Mouse (Mus musculus): ENCODE measurements around the gene Tlk1.

Gene Tlk1

DNA sequence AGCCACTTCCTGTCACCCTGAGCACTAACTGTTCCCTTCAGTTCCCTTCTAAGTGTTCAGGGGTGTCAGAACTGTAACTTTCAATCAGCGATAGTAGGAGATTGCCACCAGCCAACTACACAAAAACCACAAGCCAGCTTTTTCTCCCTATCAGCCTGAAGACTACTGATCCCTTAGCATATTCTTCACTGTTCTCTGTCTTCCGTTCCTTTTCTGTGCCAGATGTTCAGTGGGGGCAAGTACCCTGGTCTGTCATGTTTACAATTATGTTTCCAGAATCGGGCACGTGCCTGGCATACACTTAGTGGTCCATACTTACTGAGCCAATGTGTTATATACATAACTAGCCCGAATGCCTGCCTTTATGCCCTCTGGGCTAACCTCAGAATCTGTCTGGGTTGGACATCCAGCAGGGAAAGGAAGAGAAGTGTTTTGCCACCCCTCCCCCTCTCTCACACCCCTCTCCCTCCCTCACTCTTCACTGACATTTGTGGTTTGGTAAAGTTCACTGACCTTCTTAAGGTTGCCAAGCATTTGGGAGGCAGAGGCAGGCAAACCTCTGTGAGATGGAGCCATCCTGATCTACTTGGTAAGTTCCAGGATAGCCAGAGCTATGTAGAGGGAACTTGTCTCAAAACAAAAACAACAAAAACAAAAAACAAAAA lies 4.5 kb upstream of the Tlk1 start:
- Histone ChIP-seq H3K36me3 (ENCODE audit: insufficient read depth, low read length) (no peaks in the 10 kb centered on the region), H3K9me3 (ENCODE audit: low read length) (no peaks in the 10 kb centered on the region), H3K27me3 (ENCODE audit: insufficient read depth, low read length) (no peaks in the 10 kb centered on the region), H3K4me1 (replicated peaks; ENCODE audit: low read depth, low read length) (peaks cover 51% of the 10 kb centered on the region), H3K4me3 (replicated peaks; ENCODE audit: low read length) (no peak overlapping the region; the same call in 1 of the 2 replicates)
- TF ChIP-seq POU5F1 (IDR thresholded peaks at IDR 0.05; ENCODE audit: borderline replicate concordance, low read length) (no peak), CTCF (conservative IDR thresholded peaks at IDR 0.05; ENCODE audit: low read length) (no peak), NANOG (IDR thresholded peaks at IDR 0.05; ENCODE audit: borderline replicate concordance, low read length) (no peak)

DNA sequence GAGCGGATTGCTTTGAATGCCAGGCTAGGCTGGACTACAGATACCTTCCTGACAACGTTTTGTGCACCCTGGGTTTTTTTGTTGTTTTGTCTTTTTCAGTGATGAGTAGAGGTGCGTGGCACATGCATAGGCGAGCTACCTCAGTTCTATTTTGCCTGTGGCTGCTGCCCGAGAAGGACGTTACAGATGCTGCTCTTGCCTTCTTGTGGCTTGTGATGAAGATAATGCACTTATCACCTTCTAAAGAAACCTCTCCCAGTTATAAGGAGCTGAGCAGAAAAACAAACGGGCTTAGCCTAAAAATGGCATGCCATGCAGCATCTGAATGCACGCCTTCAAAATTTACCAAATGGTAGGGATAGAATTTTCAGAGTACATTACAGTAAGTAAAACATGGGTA lies 2.3 kb upstream of the Tlk1 start:
- H3K4me3 ChIP-seq (replicated peaks; ENCODE audit: low read length) = no peak overlapping the region
- H3K9me3 ChIP-seq (ENCODE audit: low read length) = no peaks in the 10 kb centered on the region
- peaks cover 57% of the 10 kb centered on the region for H3K4me1 ChIP-seq (replicated peaks; ENCODE audit: low read depth, low read length)
- H3K27me3 ChIP-seq (ENCODE audit: insufficient read depth, low read length) = no peaks in the 10 kb centered on the region
- no peak for TF ChIP-seq CTCF (conservative IDR thresholded peaks at IDR 0.05; ENCODE audit: low read length)
- no peak for TF ChIP-seq POU5F1 (IDR thresholded peaks at IDR 0.05; ENCODE audit: borderline replicate concordance, low read length)
- TF ChIP-seq NANOG (IDR thresholded peaks at IDR 0.05; ENCODE audit: borderline replicate concordance, low read length) = no peak
- H3K36me3 ChIP-seq (ENCODE audit: insufficient read depth, low read length) = no peaks in the 10 kb centered on the region

DNA sequence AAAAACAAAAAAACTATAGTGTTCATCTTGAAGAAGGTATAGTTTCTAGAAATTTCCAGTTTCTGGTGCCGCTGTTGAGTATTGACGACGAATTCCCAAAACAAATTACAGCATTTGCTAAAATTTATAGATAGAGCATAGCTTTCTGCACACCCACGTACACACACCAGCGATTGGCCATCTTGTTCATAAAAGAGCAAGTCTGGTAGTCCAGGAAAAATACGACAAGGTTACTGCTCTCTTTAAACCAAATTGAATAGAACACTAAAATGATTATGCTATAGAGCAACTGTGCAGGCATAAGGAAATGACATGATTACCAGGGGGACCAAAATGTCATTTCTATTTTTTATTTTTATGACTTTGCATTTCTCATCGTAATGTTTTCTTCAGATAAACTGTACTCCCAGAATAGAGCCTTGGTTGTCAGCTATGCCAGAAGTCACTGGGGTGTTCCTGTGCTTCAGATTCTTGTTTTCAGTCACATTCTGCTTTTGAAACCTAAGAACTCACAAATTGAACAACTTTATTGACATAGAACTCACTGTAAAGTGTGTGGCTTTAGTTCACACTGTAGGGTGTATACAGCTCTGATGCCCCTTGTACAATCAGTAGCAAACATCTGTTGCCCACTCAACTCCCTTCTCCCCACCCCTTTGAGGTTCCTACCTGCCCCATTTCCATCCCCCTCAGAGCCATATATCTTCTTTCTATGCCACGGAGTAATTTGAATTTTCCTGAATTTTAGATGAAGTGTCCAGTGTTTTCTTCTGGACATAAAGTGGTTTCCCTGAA lies 1.1 kb upstream of the Tlk1 start:
- TF ChIP-seq NANOG (IDR thresholded peaks at IDR 0.05; ENCODE audit: borderline replicate concordance, low read length) = no peak
- no peak for TF ChIP-seq CTCF (conservative IDR thresholded peaks at IDR 0.05; ENCODE audit: low read length)
- no peak for TF ChIP-seq POU5F1 (IDR thresholded peaks at IDR 0.05; ENCODE audit: borderline replicate concordance, low read length)
- H3K9me3 ChIP-seq (ENCODE audit: low read length) = no peaks in the 10 kb centered on the region
- H3K36me3 ChIP-seq (ENCODE audit: insufficient read depth, low read length) = no peaks in the 10 kb centered on the region; the same call in 1 of the 2 replicates
- peaks cover 58% of the 10 kb centered on the region for H3K4me1 ChIP-seq (replicated peaks; ENCODE audit: low read depth, low read length)
- no peak overlapping the region for H3K4me3 ChIP-seq (replicated peaks; ENCODE audit: low read length)
- H3K27me3 ChIP-seq (ENCODE audit: insufficient read depth, low read length) = no peaks in the 10 kb centered on the region

DNA sequence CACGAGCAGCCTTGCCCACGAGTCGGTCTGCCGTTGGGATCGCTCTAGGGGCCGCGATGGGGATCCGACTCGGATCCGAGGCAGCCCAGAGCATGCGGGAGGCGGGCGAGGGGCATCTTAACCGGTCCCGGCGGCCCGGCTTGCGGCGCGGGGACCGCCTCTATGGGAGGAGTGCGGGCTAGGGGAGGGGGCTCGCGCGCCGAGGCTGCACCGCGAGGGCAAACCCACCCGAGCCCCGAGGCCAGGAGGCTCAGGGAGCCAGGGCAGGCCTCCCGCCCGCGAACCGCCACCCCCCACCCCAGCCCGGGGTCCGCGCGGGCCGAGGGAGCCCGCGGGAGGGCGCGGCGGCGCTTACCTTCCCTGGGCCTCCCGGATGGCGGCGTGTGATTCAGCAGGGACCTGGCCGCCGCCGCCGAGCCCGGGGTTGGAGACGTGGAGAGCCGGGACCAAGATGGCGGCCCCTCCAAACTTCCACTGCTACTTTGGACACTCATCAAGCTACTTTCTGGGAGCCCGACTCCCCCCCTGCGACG lies 624 bp downstream of the Tlk1 start:
- H3K4me3 ChIP-seq (replicated peaks; ENCODE audit: low read length) = peak overlapping the region; percentile 91
- peaks cover 52% of the 10 kb centered on the region for H3K4me1 ChIP-seq (replicated peaks; ENCODE audit: low read depth, low read length)
- no peaks in the 10 kb centered on the region for H3K9me3 ChIP-seq (ENCODE audit: low read length)
- no peaks in the 10 kb centered on the region; the same call in 1 of the 2 replicates for H3K36me3 ChIP-seq (ENCODE audit: insufficient read depth, low read length)
- H3K27me3 ChIP-seq (ENCODE audit: insufficient read depth, low read length) = no peaks in the 10 kb centered on the region
- TF ChIP-seq NANOG (IDR thresholded peaks at IDR 0.05; ENCODE audit: borderline replicate concordance, low read length) = no peak
- TF ChIP-seq POU5F1 (IDR thresholded peaks at IDR 0.05; ENCODE audit: borderline replicate concordance, low read length) = no peak
- TF ChIP-seq CTCF (conservative IDR thresholded peaks at IDR 0.05; ENCODE audit: low read length) = no peak

DNA sequence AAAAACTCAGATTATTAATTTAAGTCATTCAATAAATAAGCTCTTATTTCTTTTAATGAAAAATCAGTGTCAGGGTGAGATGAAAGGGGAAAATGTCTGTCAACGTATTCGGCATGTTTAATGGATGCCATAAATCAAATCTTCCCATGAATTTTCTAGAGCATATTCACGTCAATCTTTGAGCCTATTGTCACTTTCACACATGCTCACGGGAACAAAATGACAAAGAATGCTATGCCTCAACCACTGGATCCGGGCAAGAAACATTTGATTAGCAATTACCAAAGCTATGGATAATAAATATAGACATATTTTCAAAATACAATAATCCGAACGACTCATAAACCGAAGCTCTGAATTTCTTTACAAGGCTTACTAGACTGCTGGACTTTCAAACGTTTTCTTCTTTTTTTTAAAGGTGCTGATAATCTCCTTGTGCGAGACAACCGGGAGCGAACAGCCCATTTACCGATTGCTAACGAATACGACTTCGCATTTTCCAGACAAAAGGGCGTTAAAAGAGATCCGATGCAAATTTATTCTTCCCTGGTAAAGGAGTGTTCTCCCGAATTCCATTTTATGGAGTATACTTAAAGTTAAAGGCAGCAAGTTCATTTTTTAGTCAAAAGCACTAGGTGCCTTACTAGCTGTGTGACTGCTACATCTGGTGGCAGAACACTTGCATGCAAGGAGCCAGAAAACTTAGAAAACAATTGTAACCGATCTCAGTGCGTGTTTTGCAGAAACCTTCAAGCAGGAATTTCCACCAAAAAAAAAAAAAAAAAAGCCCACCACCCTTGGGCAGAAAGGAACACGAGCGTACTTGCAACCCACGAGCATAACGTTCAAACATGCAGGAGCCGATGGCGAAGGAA lies 1.4 kb downstream of the Tlk1 start:
- Histone ChIP-seq H3K4me1 (replicated peaks; ENCODE audit: low read depth, low read length) (peaks cover 46% of the 10 kb centered on the region), H3K4me3 (replicated peaks; ENCODE audit: low read length) (peak overlapping the region; percentile 91), H3K36me3 (ENCODE audit: insufficient read depth, low read length) (no peaks in the 10 kb centered on the region; the same call in 1 of the 2 replicates), H3K27me3 (ENCODE audit: insufficient read depth, low read length) (no peaks in the 10 kb centered on the region), H3K9me3 (ENCODE audit: low read length) (no peaks in the 10 kb centered on the region)
- TF ChIP-seq POU5F1 (IDR thresholded peaks at IDR 0.05; ENCODE audit: borderline replicate concordance, low read length) (no peak), CTCF (conservative IDR thresholded peaks at IDR 0.05; ENCODE audit: low read length) (peak; percentile 11; the same call in 1 of the 2 replicates), NANOG (IDR thresholded peaks at IDR 0.05; ENCODE audit: borderline replicate concordance, low read length) (no peak)

DNA sequence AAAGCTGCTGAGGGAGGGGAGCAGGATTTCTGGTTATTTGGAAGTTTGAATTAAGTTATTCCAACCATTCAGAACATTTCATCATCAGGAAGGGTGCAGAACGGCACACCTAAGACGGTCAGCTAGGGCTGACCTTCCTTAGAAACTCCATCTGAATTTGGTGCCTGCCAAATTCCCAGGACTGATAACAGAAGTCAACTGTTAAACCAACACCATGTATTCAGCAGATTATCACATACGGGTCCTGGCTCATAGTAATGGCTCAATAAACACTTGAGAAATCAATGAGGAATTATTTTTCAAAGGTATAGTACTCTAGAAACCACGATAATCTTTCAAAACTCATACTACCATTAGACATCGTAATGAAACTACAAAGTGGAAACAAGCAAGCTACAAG lies 2.1 kb downstream of the Tlk1 start:
- TF ChIP-seq POU5F1 (IDR thresholded peaks at IDR 0.05; ENCODE audit: borderline replicate concordance, low read length) (no peak), NANOG (IDR thresholded peaks at IDR 0.05; ENCODE audit: borderline replicate concordance, low read length) (no peak), CTCF (conservative IDR thresholded peaks at IDR 0.05; ENCODE audit: low read length) (no peak)
- H3K9me3 ChIP-seq (ENCODE audit: low read length) = no peaks in the 10 kb centered on the region
- no peaks in the 10 kb centered on the region; the same call in 1 of the 2 replicates for H3K36me3 ChIP-seq (ENCODE audit: insufficient read depth, low read length)
- H3K4me3 ChIP-seq (replicated peaks; ENCODE audit: low read length) = peak overlapping the region; percentile 91
- peaks cover 46% of the 10 kb centered on the region for H3K4me1 ChIP-seq (replicated peaks; ENCODE audit: low read depth, low read length)
- H3K27me3 ChIP-seq (ENCODE audit: insufficient read depth, low read length) = no peaks in the 10 kb centered on the region

DNA sequence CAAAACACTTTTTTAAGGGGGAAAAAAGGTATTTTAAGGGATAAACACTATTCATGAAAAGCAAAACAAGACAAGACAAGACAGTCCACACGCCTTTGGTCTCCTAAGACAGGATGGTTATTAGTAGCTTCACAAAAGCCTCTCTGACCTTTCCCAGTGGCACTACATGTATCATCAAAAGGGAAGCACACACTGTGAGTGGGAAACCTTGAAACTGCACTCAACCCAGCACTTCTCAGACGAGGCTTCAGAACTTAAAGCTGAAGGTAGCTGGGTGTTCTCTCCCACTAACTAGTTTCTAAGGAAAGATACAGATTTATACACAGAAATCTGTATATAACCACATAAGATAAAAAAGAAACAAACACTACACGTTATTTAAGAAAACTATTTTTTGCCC lies 8.6 kb downstream of the Tlk1 start:
- no peaks in the 10 kb centered on the region; the same call in none of the 2 replicates for H3K36me3 ChIP-seq (ENCODE audit: insufficient read depth, low read length)
- no peaks in the 10 kb centered on the region for H3K9me3 ChIP-seq (ENCODE audit: low read length)
- TF ChIP-seq POU5F1 (IDR thresholded peaks at IDR 0.05; ENCODE audit: borderline replicate concordance, low read length) = no peak
- no peak for TF ChIP-seq NANOG (IDR thresholded peaks at IDR 0.05; ENCODE audit: borderline replicate concordance, low read length)
- TF ChIP-seq CTCF (conservative IDR thresholded peaks at IDR 0.05; ENCODE audit: low read length) = no peak
- H3K27me3 ChIP-seq (ENCODE audit: insufficient read depth, low read length) = no peaks in the 10 kb centered on the region
- H3K4me1 ChIP-seq (replicated peaks; ENCODE audit: low read depth, low read length) = peaks cover 83% of the 10 kb centered on the region
- no peak overlapping the region for H3K4me3 ChIP-seq (replicated peaks; ENCODE audit: low read length)

All from E14TG2a.4 (cell line).